Mouse (Mus musculus) heart, embryonic 10.5 days (tissue): ENCODE measurements at regions not wholly inside any gene's neighbourhood (a gene's known extent, or its start where the extent isn't known, plus 50 kb on each side); places are given as distances from the start of the nearest gene placed in this dataset.
"Not testable (repeated sequence)": the region's sequence is repeated elsewhere in the genome, so short reads cannot be mapped to it uniquely, and the experiment has no call there.

Source experiments
- DNase-seq: peaks from one replicate; pipeline ENCODE4 v3.0.0-alpha.2; 2017; ENCODE audit warnings: low spot score
- H3K27ac ChIP-seq: fragments of 300-500 bp; sonication (generic); 2 replicates; pipeline ENCODE4 v1.5.1; 2016; ENCODE audit warnings: mild to moderate bottlenecking
- H3K27me3 ChIP-seq: fragments of 300-500 bp; sonication (generic); 2 replicates; pipeline ENCODE4 v1.6.1; 2016; ENCODE audit warnings: mild to moderate bottlenecking; ENCODE audit not compliant: poor library complexity, insufficient read depth, severe bottlenecking
- H3K36me3 ChIP-seq: fragments of 300-500 bp; sonication (generic); 2 replicates; pipeline ENCODE4 v1.6.1; 2016; ENCODE audit warnings: mild to moderate bottlenecking, moderate library complexity
- H3K4me1 ChIP-seq: fragments of 300-500 bp; sonication (generic); 2 replicates; pipeline ENCODE4 v1.6.1; 2016; ENCODE audit warnings: mild to moderate bottlenecking
- H3K4me3 ChIP-seq: fragments of 300-500 bp; sonication (generic); 2 replicates; pipeline ENCODE4 v1.5.1; 2016; ENCODE audit warnings: mild to moderate bottlenecking, moderate library complexity
- H3K9me3 ChIP-seq: fragments of 300-500 bp; sonication (generic); 2 replicates; pipeline ENCODE4 v1.6.1; 2016; ENCODE audit warnings: mild to moderate bottlenecking, moderate library complexity
- WGBS: fragments of 180-500 bp; shearing (Covaris S2); methylation state at CpG from one replicate; pipeline ENCODE4 v1.1.7; 2016; 5-methylcytosine and 5-hydroxymethylcytosine counted together

DNA sequence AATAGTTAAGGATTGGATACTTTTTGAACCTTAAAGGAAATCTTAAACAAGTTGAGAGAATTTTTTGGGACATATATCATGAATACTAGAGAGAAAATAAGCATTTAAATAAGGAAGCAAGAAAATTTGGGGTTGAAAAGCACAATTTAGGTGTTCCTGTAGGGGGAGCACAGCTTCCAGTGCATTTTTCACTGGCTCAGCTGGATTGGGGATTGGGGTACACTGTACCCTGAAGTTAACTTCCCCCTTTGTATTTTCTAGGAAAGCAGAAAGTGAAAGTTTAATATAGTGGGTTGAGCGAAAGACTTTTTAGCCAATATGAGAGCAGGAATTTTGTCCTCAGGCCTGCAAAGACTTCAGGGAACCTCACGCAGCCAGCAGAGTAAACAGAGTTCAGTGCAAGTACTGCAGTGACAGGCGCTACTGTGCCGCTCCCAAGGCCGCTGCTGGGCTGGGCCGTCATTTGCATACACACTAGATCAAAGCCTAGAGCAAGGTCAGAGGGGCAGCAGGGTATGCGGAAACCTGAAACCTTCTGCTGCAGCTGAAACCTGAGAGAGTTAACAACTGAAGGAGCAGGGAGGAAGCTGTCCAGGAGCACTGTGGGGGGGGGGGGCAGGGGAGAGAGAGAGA, 1111.4 kb downstream of the H2al1n start:
- Histone ChIP-seq H3K36me3 (no peaks in the 10 kb centered on the region), H3K4me1 (no peaks in the 10 kb centered on the region), H3K27me3 (no peaks in the 10 kb centered on the region), H3K9me3 (no peaks in the 10 kb centered on the region), H3K4me3 (no peak overlapping the region; the same call in 1 of the 2 replicates), H3K27ac (0 out of 2 replicates have a peak overlapping the region, but pooled peaks have one; percentile 10)
- WGBS, result 7% methylated on average over 7 of the region's 7 CpGs
- peak; percentile 73 for DNase-seq

DNA sequence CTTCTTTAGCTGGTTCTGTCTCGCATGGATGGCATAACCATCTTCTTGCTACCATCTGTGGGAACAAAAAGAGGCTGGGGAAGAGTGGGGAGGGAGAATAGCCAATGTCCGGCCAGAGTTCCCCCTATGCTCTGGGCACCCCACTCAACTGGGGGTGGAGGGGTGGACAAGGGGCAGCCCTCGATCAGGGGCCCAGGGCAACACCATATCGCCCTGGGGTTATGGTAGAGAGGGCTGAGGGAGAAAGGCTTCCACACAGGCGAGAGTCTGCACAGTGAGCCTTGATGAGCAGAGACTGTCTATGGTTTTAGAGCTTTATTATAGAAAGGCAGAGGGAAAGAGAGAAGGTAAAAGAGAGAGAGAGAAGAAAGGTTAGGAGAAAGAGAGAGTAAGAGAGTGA, 1112.0 kb downstream of the H2al1n start:
- Histone ChIP-seq H3K27ac (peak overlapping the region; percentile 59; the same call in 1 of the 2 replicates), H3K4me3 (no peak overlapping the region), H3K4me1 (no peaks in the 10 kb centered on the region), H3K9me3 (no peaks in the 10 kb centered on the region), H3K36me3 (no peaks in the 10 kb centered on the region), H3K27me3 (no peaks in the 10 kb centered on the region)
- DNase-seq, result no peak
- WGBS, result 41% methylated on average over 5 of the region's 5 CpGs

DNA sequence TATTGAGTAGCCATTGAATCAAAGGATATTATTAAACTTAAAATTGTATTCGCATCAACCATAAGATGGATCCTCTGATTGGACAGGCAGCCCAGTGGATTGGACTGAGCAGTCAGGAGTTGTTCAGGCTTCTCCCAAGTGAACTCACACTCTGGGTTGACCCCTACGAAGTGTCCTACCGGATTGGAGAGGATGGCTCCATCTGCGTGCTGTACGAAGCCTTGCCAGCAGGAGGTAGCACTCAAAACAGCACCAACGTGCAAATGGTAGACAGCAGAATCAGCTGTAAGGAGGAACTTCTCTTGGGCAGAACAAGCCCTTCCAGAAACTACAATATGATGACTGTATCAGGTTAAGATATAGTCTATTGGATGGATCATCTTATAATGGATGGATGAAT, 1154.2 kb downstream of the H2al1n start:
- DNase-seq, H3K9me3 ChIP-seq, H3K27ac ChIP-seq, H3K27me3 ChIP-seq, H3K4me3 ChIP-seq, H3K36me3 ChIP-seq, H3K4me1 ChIP-seq: not testable (repeated sequence)
- 80% methylated on average over 6 of the region's 6 CpGs for WGBS
